Mouse (Mus musculus) lung, embryonic 14.5 days (tissue): Measurements from ENCODE around the gene Tor2a. TPM values are rescaled to one million over a fixed set of nuclear protein-coding genes. Genes with fewer than 3 reads are reported as not detected.

ENCODE experiments used
- ATAC-seq: fragments of 200-750 bp; cut with Nextera tagmentation; 2 replicates; pipeline ENCODE4 v1.8.0; 2017; ENCODE audit warnings: mild to moderate bottlenecking, moderate TSS enrichment, moderate library complexity; ENCODE audit not compliant: insufficient read depth
- DNase-seq: peaks from one replicate; pipeline ENCODE4 v3.0.0-alpha.2; 2015
- H3K27ac ChIP-seq: fragments of 300-500 bp; sonication (generic); 2 replicates; pipeline ENCODE4 v1.5.1; 2014; ENCODE audit warnings: low read depth, mild to moderate bottlenecking, moderate library complexity
- H3K27me3 ChIP-seq: fragments of 300-500 bp; sonication (generic); 2 replicates; pipeline ENCODE4 v1.6.1; 2014; ENCODE audit warnings: low read length, control low read depth; ENCODE audit not compliant: insufficient read depth
- H3K36me3 ChIP-seq: fragments of 300-500 bp; sonication (generic); 2 replicates; pipeline ENCODE4 v1.6.1; 2014; ENCODE audit warnings: control low read depth; ENCODE audit not compliant: insufficient read depth
- H3K4me1 ChIP-seq: fragments of 300-500 bp; sonication (generic); 2 replicates; pipeline ENCODE4 v1.6.1; 2014; ENCODE audit warnings: antibody characterized with exemption, control low read depth; ENCODE audit not compliant: insufficient read depth
- H3K4me2 ChIP-seq: fragments of 300-500 bp; sonication (generic); 2 replicates; pipeline ENCODE4 v1.6.1; 2014; ENCODE audit warnings: mild to moderate bottlenecking
- H3K4me3 ChIP-seq: fragments of 300-500 bp; sonication (generic); 2 replicates; pipeline ENCODE4 v1.5.1; 2014; ENCODE audit warnings: low read depth, low read length
- H3K9ac ChIP-seq: fragments of 300-500 bp; sonication (generic); 2 replicates; pipeline ENCODE4 v1.6.1; 2014
- H3K9me3 ChIP-seq: fragments of 300-500 bp; sonication (generic); 2 replicates; pipeline ENCODE4 v1.6.1; 2016; ENCODE audit warnings: low read depth, low read length, control low read depth
- CTCF ChIP-seq: IDR thresholded peaks from 2 replicates; pipeline ENCODE4 v1.5.1; 2016; ENCODE audit warnings: antibody characterized with exemption, low read depth
- WGBS: fragments of 180-500 bp; shearing (Covaris S2); extraction: QIAGEN DNeasy Blood & Tissue Kit; methylation state at CpG from one replicate; pipeline ENCODE4 v1.1.7; 2014; 5-methylcytosine and 5-hydroxymethylcytosine counted together
- polyA plus RNA-seq: library from polyadenylated mRNA; unstranded; fragments of >200 nt; fragmentation: Nextera tagmentation; extraction: Ambion mirVana; gene quantifications from 2 replicates; pipeline ENCODE4 v1.2.1, GENCODE M21; 2014

Gene Tor2a
- polyA plus RNA-seq, 1 experiment from 2014 or later = 71.0 TPM

- TF ChIP-seq CTCF = no peak
- Histone ChIP-seq H3K4me3 (peak overlapping the region; percentile 41), H3K9me3 (no peaks in the 10 kb centered on the region), H3K36me3 (peaks cover 4% of the 10 kb centered on the region; the same call in 1 of the 2 replicates), H3K9ac (no peak overlapping the region), H3K4me2 (peak overlapping the region; percentile 66), H3K4me1 (peaks cover 9% of the 10 kb centered on the region; the same call in 1 of the 2 replicates), H3K27ac (peak overlapping the region; percentile 44), H3K27me3 (no peaks in the 10 kb centered on the region)
- ATAC-seq (no peak), DNase-seq (no peak)
- WGBS = 65% methylated on average over 4 of the region's 4 CpGs
These were observed 27.5 kb upstream of the Tor2a start for GRCm38 (mm10) chr2:32729547-32729946.

- Histone ChIP-seq H3K9ac (peak overlapping the region; percentile 14; the same call in 1 of the 2 replicates), H3K4me3 (peak overlapping the region; percentile 41; the same call in 1 of the 2 replicates), H3K4me2 (peak overlapping the region; percentile 66), H3K27me3 (no peaks in the 10 kb centered on the region), H3K4me1 (peaks cover 9% of the 10 kb centered on the region; the same call in 1 of the 2 replicates), H3K27ac (peak overlapping the region; percentile 83), H3K36me3 (no peaks in the 10 kb centered on the region; the same call in 1 of the 2 replicates), H3K9me3 (no peaks in the 10 kb centered on the region)
- TF ChIP-seq CTCF = no peak
- ATAC-seq (peak; percentile 10; the same call in 1 of the 2 replicates), DNase-seq (peak; percentile 82)
- 17% methylated on average over 11 of the region's 11 CpGs for WGBS
These were observed 26.2 kb upstream of the Tor2a start for GRCm38 (mm10) chr2:32730854-32731253.

DNA sequence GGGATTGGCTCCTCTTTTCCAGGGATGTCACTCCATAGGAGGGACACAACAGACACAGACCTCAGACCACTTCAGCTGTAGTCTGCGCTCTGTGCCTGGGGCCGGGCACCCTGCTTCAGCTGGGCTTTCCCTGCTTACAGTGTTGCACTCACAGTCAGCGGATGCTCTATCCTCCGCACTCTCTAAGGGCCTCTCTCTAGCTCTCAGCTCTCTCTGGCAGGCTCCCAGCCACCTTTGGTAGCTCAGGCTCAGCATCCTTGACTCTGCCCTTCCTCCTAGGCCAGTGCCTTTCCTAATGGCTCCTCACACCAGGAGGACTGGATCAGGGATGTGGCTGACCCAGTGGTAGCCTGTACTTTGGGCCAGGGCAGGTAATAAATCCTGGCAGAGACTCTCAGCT lies 25.1 kb upstream of the Tor2a start:
- no peak overlapping the region for H3K4me3 ChIP-seq
- H3K9me3 ChIP-seq = no peaks in the 10 kb centered on the region
- WGBS = 57% methylated on average over 4 of the region's 4 CpGs
- peak overlapping the region; percentile 83 for H3K27ac ChIP-seq
- H3K9ac ChIP-seq = peak overlapping the region; percentile 22; the same call in 1 of the 2 replicates
- no peak for TF ChIP-seq CTCF
- no peak for DNase-seq
- H3K4me2 ChIP-seq = peak overlapping the region; percentile 66; the same call in 1 of the 2 replicates
- no peak for ATAC-seq
- H3K36me3 ChIP-seq = no peaks in the 10 kb centered on the region; the same call in 1 of the 2 replicates
- H3K27me3 ChIP-seq = no peaks in the 10 kb centered on the region
- H3K4me1 ChIP-seq = peaks cover 9% of the 10 kb centered on the region; the same call in 1 of the 2 replicates

DNA sequence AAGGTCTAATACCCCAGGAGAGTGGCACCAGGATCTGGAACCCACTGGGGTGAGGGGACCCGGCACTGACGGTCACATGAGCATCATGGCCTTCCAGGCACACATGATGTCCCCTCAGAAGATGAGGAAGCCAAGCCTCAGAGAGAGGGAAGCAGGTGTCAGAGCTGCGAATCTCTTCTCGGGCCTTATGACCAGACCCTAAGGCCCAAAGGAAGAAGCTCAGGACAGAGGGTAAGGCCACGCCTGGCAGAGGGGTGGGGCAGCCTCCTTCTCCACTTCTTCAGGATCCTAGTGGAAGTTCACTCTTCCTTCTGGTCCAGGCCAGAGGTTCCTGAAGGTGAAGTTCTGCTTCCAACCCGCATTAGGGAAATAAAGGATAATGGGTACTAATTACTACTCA lies 24.3 kb upstream of the Tor2a start:
- Histone ChIP-seq H3K4me3 (no peak overlapping the region), H3K9ac (no peak overlapping the region), H3K27me3 (no peaks in the 10 kb centered on the region), H3K4me2 (no peak overlapping the region), H3K4me1 (peaks cover 9% of the 10 kb centered on the region; the same call in 1 of the 2 replicates), H3K9me3 (no peaks in the 10 kb centered on the region), H3K27ac (no peak overlapping the region), H3K36me3 (peaks cover 3% of the 10 kb centered on the region; the same call in 1 of the 2 replicates)
- ATAC-seq (no peak), DNase-seq (no peak)
- WGBS = 72% methylated on average over 6 of the region's 6 CpGs
- no peak for TF ChIP-seq CTCF

- H3K4me1 ChIP-seq = peaks cover 9% of the 10 kb centered on the region; the same call in 1 of the 2 replicates
- TF ChIP-seq CTCF = no peak
- no peak for ATAC-seq
- H3K9me3 ChIP-seq = no peaks in the 10 kb centered on the region
- H3K27ac ChIP-seq = peak overlapping the region; percentile 67; the same call in 1 of the 2 replicates
- H3K36me3 ChIP-seq = peaks cover 4% of the 10 kb centered on the region; the same call in 1 of the 2 replicates
- H3K9ac ChIP-seq = no peak overlapping the region
- DNase-seq = no peak
- 35% methylated on average over 4 of the region's 4 CpGs for WGBS
- no peak overlapping the region for H3K4me3 ChIP-seq
- H3K27me3 ChIP-seq = no peaks in the 10 kb centered on the region
- H3K4me2 ChIP-seq = no peak overlapping the region
These were observed 22.6 kb upstream of the Tor2a start for GRCm38 (mm10) chr2:32734480-32734879.

DNA sequence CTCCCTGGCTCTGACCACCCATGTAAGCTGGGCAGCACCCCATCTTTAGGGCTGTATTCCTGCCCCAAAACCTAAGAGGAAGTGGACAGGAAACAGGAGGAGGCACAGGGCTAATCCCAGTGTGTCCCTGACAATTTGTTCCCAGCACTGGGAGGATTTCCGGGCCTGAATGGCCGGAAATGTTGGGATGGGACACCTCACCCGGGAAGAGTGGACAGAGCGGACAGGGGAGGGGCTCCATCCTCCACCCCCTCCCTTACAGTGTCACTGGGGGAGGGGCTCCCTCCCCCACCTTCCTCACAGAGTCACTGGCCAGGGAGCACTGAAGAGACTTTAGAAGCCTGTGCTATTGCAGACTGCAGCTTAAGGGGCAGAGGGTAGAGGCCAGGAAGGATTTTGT lies 22.1 kb upstream of the Tor2a start:
- Histone ChIP-seq H3K9me3 (no peaks in the 10 kb centered on the region), H3K4me2 (peak overlapping the region; percentile 32; the same call in 1 of the 2 replicates), H3K4me3 (no peak overlapping the region), H3K9ac (no peak overlapping the region), H3K27ac (peak overlapping the region; percentile 67; the same call in 1 of the 2 replicates), H3K4me1 (peaks cover 9% of the 10 kb centered on the region; the same call in 1 of the 2 replicates), H3K27me3 (no peaks in the 10 kb centered on the region), H3K36me3 (peaks cover 4% of the 10 kb centered on the region; the same call in 1 of the 2 replicates)
- 43% methylated on average over 4 of the region's 4 CpGs for WGBS
- ATAC-seq (peak; percentile 43; the same call in 1 of the 2 replicates), DNase-seq (peak; percentile 68)
- TF ChIP-seq CTCF = no peak

- H3K9me3 ChIP-seq = no peaks in the 10 kb centered on the region
- H3K27me3 ChIP-seq = peaks cover 7% of the 10 kb centered on the region
- H3K9ac ChIP-seq = no peak overlapping the region
- no peak overlapping the region for H3K27ac ChIP-seq
- no peak for DNase-seq
- no peak overlapping the region for H3K4me2 ChIP-seq
- 0 out of 2 replicates have a peak, but pooled peaks cover under 1% of the 10 kb centered on the region for H3K4me1 ChIP-seq
- H3K36me3 ChIP-seq = peaks cover 4% of the 10 kb centered on the region; the same call in 1 of the 2 replicates
- ATAC-seq = no peak
- TF ChIP-seq CTCF = no peak
- 35% methylated on average over 3 of the region's 3 CpGs for WGBS
- no peak overlapping the region for H3K4me3 ChIP-seq
These were observed 20.7 kb upstream of the Tor2a start for GRCm38 (mm10) chr2:32736306-32736829.
